Mouse (Mus musculus): ENCODE measurements around the gene Smad6.

Gene Smad6

DNA sequence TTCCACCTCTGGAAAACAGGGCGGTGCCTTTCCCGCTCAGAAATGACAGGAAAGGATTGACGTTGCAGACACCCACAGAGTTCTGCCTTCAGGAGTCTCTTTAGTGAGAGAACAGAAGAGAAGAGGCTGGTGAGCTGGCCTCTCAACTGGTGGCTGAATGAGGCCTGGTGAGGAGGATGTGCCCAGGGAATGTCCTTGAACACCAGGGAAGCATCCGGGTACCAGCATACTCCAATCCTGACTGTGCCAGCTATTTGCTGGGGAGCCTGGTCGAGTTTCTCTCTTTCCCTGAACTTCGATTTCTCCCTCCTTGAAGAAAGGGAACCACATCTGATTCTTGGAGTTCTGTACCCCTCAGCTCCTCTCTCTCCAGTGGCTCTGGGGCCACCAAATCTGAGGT lies 105.4 kb downstream of the Smad6 start:
- DNase-seq (ENCODE audit: low spot score in 2 of 2): no peak

- peak; percentile 68 to 73 for DNase-seq (ENCODE audit: low spot score in 2 of 2)
These were observed 105.9 kb downstream of the Smad6 start for GRCm38 (mm10) chr9:63915976-63916375.

- no peak for DNase-seq (ENCODE audit: low spot score in 2 of 2)
These were observed 106.9 kb downstream of the Smad6 start for GRCm38 (mm10) chr9:63914944-63915343.

- DNase-seq (ENCODE audit: low spot score in 2 of 2): no peak
These were observed 109.8 kb downstream of the Smad6 start for GRCm38 (mm10) chr9:63912051-63912450.

- peak; percentile 69 to 80 for DNase-seq (ENCODE audit: low spot score in 2 of 2)
These were observed 112.2 kb downstream of the Smad6 start for GRCm38 (mm10) chr9:63909618-63910017.

DNA sequence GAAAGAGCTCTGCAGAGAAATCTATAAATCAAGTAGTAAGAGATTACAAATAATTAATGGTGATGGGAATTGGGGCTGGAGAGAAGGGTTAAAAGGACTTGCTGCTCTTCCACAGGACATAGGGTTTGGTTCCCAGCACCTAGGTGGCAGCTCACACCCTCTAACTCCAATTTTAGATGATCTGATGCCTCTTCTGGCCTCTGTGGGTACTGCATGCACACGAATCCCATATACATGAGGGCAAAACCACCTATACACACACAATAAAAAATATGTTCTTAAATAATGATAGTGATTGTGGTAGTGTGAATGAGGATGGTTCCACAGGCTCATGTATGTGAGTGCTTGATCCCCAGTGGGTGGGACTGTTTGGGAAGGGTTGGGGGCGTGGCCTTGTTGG lies 117.3 kb downstream of the Smad6 start:
- no peak for DNase-seq (ENCODE audit: low spot score in 2 of 2)

Measured in urinary bladder, postnatal 36 days (tissue).